In genomic region chr3:107689245-107689644, GRCm38 (mm10) we compare ENCODE assay signal across 30 mouse cellular contexts. TPM values are rescaled to one million over a fixed set of nuclear protein-coding genes. Genes with fewer than 3 reads are reported as not detected.
DNase-seq lines count a peak whose midpoint lies in the region; ATAC-seq and TF ChIP-seq lines count a peak whose summit lies in the region.
"Had no signal": no experiment of that assay in that cellular context is flagged by ENCODE, and none has a peak within 500 bp of the region (broad histone marks: within the 10 kb centered on the region; RNA-seq: fewer than 3 reads in every experiment).

No protein-coding gene starts in this region.

- no peak overlapping the region for H3K4me3 ChIP-seq in intestine, embryonic 15.5 days (replicated peaks)
- no peak overlapping the region for H3K4me3 ChIP-seq in intestine, postnatal 0 days (ENCODE audit: low read depth, low read length)
- no peak overlapping the region for H3K4me3 ChIP-seq in left cerebral cortex, adult 2 months
- peak overlapping the region in 1 of 2 experiments; percentile 27; a peak in 2 of 4 replicates for H3K4me3 ChIP-seq in MEL (ENCODE audit: control insufficient read depth in 1 of 2, insufficient read depth in 1 of 2, low read depth in 2 of 2, low read length in 2 of 2)
- no peak overlapping the region for H3K4me3 ChIP-seq in embryonic fibroblast, embryonic 13.5 days (ENCODE audit: insufficient read depth, low read length)
- no peak overlapping the region for H3K4me3 ChIP-seq in midbrain, embryonic 15.5 days
- H3K4me3 ChIP-seq: embryonic facial prominence, embryonic 13.5 days; embryonic facial prominence, embryonic 15.5 days had no signal

- no peak overlapping the region for H3K9ac ChIP-seq in intestine, embryonic 15.5 days
- no peak overlapping the region for H3K9ac ChIP-seq in intestine, postnatal 0 days (ENCODE audit: low read depth, low read length)
- H3K9ac ChIP-seq in MEL (ENCODE audit: control insufficient read depth, low read depth, low read length, poor library complexity, severe bottlenecking), result no peak overlapping the region
- H3K9ac ChIP-seq in midbrain, embryonic 15.5 days, result no peak overlapping the region
- H3K9ac ChIP-seq: embryonic facial prominence, embryonic 15.5 days had no signal

- H3K4me1 ChIP-seq in intestine, embryonic 15.5 days (replicated peaks), result peaks cover 19% of the 10 kb centered on the region
- peaks cover 13% of the 10 kb centered on the region; the same call in 1 of the 2 replicates for H3K4me1 ChIP-seq in intestine, postnatal 0 days (replicated peaks; ENCODE audit: control insufficient read depth, insufficient read depth, low read length)
- peaks cover 17 to 40% of the 10 kb centered on the region in 2 experiments for H3K4me1 ChIP-seq in MEL (ENCODE audit: control insufficient read depth in 1 of 2, insufficient read depth in 2 of 2, low read length in 2 of 2)
- peaks cover 26% of the 10 kb centered on the region for H3K4me1 ChIP-seq in embryonic fibroblast, embryonic 13.5 days (ENCODE audit: control insufficient read depth, insufficient read depth, low read length)
- peaks cover 51% of the 10 kb centered on the region for H3K4me1 ChIP-seq in midbrain, embryonic 15.5 days

- no peak for DNase-seq in left cerebral cortex, adult 2 months (ENCODE audit: extremely low spot score in 1 of 2, low spot score in 2 of 2)
- no peak for DNase-seq in left cerebral cortex, postnatal 10 days (ENCODE audit: extremely low spot score in 1 of 2, low spot score in 2 of 2)
- DNase-seq in MEL (ENCODE audit: low read depth, low spot score), result peak; percentile 32
- DNase-seq: adrenal gland, adult 2 months; adrenal gland, postnatal 10 days; adrenal gland, postnatal 25 days; cerebellum, adult 11 months; cerebellum, adult 18-20 months; cerebellum, adult 8-10 months; cerebellum, adult 9-11 months; cerebellum, postnatal 14 days; cerebellum, postnatal 36 days; embryo, embryonic 11 days had no signal

- peak in 1 of 2 experiments; percentile 7; a peak in 2 of 4 replicates for TF ChIP-seq EP300 in MEL (IDR thresholded peaks at IDR 0.05; ENCODE audit: low read depth in 1 of 2, low read length in 2 of 2)

- no peaks in the 10 kb centered on the region for H3K9me3 ChIP-seq in intestine, embryonic 15.5 days
- no peaks in the 10 kb centered on the region for H3K9me3 ChIP-seq in intestine, postnatal 0 days (ENCODE audit: control insufficient read depth)
- H3K9me3 ChIP-seq in MEL (replicated peaks; ENCODE audit: insufficient read depth, low read length), result no peaks in the 10 kb centered on the region
- H3K9me3 ChIP-seq in midbrain, embryonic 15.5 days, result no peaks in the 10 kb centered on the region
- H3K9me3 ChIP-seq: embryonic facial prominence, embryonic 13.5 days; embryonic facial prominence, embryonic 15.5 days had no signal

- TF ChIP-seq CTCF in intestine, postnatal 0 days (IDR thresholded peaks at IDR 0.05; ENCODE audit: low read depth), result no peak
- no peak for TF ChIP-seq CTCF in left cerebral cortex, adult 2 months (IDR thresholded peaks at IDR 0.05)
- TF ChIP-seq CTCF in MEL (IDR thresholded peaks at IDR 0.05 in 2 of 3, conservative IDR thresholded peaks at IDR 0.05 in 1 of 3; ENCODE audit: control insufficient read depth in 1 of 3, insufficient read depth in 1 of 3, low read depth in 2 of 3, low read length in 3 of 3, poor library complexity in 1 of 3, severe bottlenecking in 1 of 3), result no peak
- TF ChIP-seq CTCF in embryonic fibroblast, embryonic 13.5 days (IDR thresholded peaks at IDR 0.05; ENCODE audit: borderline replicate concordance, insufficient read depth, low read length), result no peak

- no peak overlapping the region for H3K4me2 ChIP-seq in intestine, embryonic 15.5 days (replicated peaks)
- no peak overlapping the region for H3K4me2 ChIP-seq in intestine, postnatal 0 days (replicated peaks; ENCODE audit: low read depth)
- H3K4me2 ChIP-seq in midbrain, embryonic 15.5 days, result no peak overlapping the region
- H3K4me2 ChIP-seq: embryonic facial prominence, embryonic 13.5 days; embryonic facial prominence, embryonic 15.5 days had no signal

- no peak overlapping the region for H3K27ac ChIP-seq in intestine, embryonic 15.5 days
- H3K27ac ChIP-seq in intestine, postnatal 0 days (ENCODE audit: low read depth, low read length), result no peak overlapping the region
- H3K27ac ChIP-seq in left cerebral cortex, adult 2 months, result peak overlapping the region; percentile 47
- H3K27ac ChIP-seq in MEL (ENCODE audit: control insufficient read depth, low read depth, low read length), result no peak overlapping the region
- H3K27ac ChIP-seq in embryonic fibroblast, embryonic 13.5 days (ENCODE audit: insufficient read depth, low read length), result peak overlapping the region; percentile 85
- no peak overlapping the region for H3K27ac ChIP-seq in midbrain, embryonic 15.5 days
- H3K27ac ChIP-seq: embryonic facial prominence, embryonic 13.5 days; embryonic facial prominence, embryonic 15.5 days had no signal

- H3K79me2 ChIP-seq in MEL (ENCODE audit: control insufficient read depth, insufficient read depth, low read length, poor library complexity), result peaks cover 46% of the 10 kb centered on the region

- TF ChIP-seq RAD21 in MEL (IDR thresholded peaks at IDR 0.05; ENCODE audit: low read depth, low read length), result no peak

- no peaks in the 10 kb centered on the region for H3K36me3 ChIP-seq in intestine, embryonic 15.5 days
- H3K36me3 ChIP-seq in intestine, postnatal 0 days (ENCODE audit: control insufficient read depth, insufficient read depth), result no peaks in the 10 kb centered on the region
- H3K36me3 ChIP-seq in MEL (ENCODE audit: control insufficient read depth in 1 of 2, insufficient read depth in 2 of 2, low read length in 2 of 2), result peaks cover 10 to 71% of the 10 kb centered on the region in 2 experiments
- H3K36me3 ChIP-seq in midbrain, embryonic 15.5 days (replicated peaks), result no peaks in the 10 kb centered on the region
- H3K36me3 ChIP-seq: embryonic facial prominence, embryonic 13.5 days; embryonic facial prominence, embryonic 15.5 days had no signal

- TF ChIP-seq POLR2A in MEL (IDR thresholded peaks at IDR 0.05; ENCODE audit: control insufficient read depth in 1 of 2, insufficient read depth in 1 of 2, low read depth in 1 of 2, low read length in 2 of 2, poor library complexity in 1 of 2), result no peak
- TF ChIP-seq POLR2A in embryonic fibroblast, embryonic 13.5 days (IDR thresholded peaks at IDR 0.05; ENCODE audit: low read depth, low read length), result no peak

- ATAC-seq in intestine, embryonic 15.5 days, result peak; percentile 52; the same call in 1 of the 2 replicates
- no peak for ATAC-seq in intestine, postnatal 0 days
- no peak for ATAC-seq in activated CD4-positive, CD25-positive, alpha-beta regulatory T cell, adult 4 months
- no peak for ATAC-seq in midbrain, embryonic 15.5 days (replicated peaks)
- ATAC-seq: forebrain, embryonic 14.5 days; forebrain, embryonic 16.5 days; Patski had no signal

- intact Hi-C loops in left cerebral cortex, adult 2 months (cut with DNase I), result no loop called here
- intact Hi-C loops in left cerebral cortex, postnatal 10 days (cut with DNase I), result no loop called here

- H3K27me3 ChIP-seq in intestine, embryonic 15.5 days (replicated peaks), result no peaks in the 10 kb centered on the region
- H3K27me3 ChIP-seq in intestine, postnatal 0 days (replicated peaks; ENCODE audit: control insufficient read depth, insufficient read depth, low read length), result no peaks in the 10 kb centered on the region
- no peaks in the 10 kb centered on the region for H3K27me3 ChIP-seq in MEL (ENCODE audit: control insufficient read depth in 1 of 2, insufficient read depth in 2 of 2, low read length in 2 of 2)
- no peaks in the 10 kb centered on the region for H3K27me3 ChIP-seq in midbrain, embryonic 15.5 days (replicated peaks)
- H3K27me3 ChIP-seq: embryonic facial prominence, embryonic 13.5 days; embryonic facial prominence, embryonic 15.5 days; Patski had no signal

RNA-seq across cellular contexts. Expression of gene Ahcyl1, which starts 7.1 kb away (rescaled TPM):
- 77.6 and 79.8 TPM in 2 replicates for polyA plus RNA-seq in intestine, embryonic 15.5 days (2015; fragmentation: Nextera tagmentation; extraction: Ambion mirVana)
- polyA plus RNA-seq in intestine, postnatal 0 days (2015; fragmentation: Nextera tagmentation; extraction: Ambion mirVana), result 37.8 and 39.0 TPM in 2 replicates
- 100 to 1,000 TPM; 332 to 340 TPM for total RNA-seq in left cerebral cortex, adult 2 months (2021)
- total RNA-seq in left cerebral cortex, postnatal 10 days (2021), result 100 to 1,000 TPM; 246 to 267 TPM
- total RNA-seq in MEL (2012; rRNA removed), result 28.0 and 32.4 TPM in 2 replicates
- polyA plus RNA-seq in MEL (2012; ENCODE audit: insufficient read depth in 1 of 2, insufficient read length in 2 of 2, low read depth in 1 of 2, low replicate concordance in 2 of 2, missing spikeins in 1 of 2), result 100 to 1,000 TPM; 104 to 105 TPM
- polyA plus RNA-seq in embryonic fibroblast, embryonic 13.5 days (2011; ENCODE audit: insufficient read length, low read depth, missing spikeins), result 216 and 238 TPM in 2 replicates
- 10 to 100 TPM; 14.8 to 24.1 TPM for polyA plus RNA-seq in activated CD4-positive, CD25-positive, alpha-beta regulatory T cell, adult 4 months (2017; shearing (Covaris generic))
- polyA plus RNA-seq in midbrain, embryonic 15.5 days (2015; fragmentation: Nextera tagmentation; extraction: Ambion mirVana), result 115 and 117 TPM in 2 replicates

RNA-seq across cellular contexts. Expression of gene Strip1, which starts 57.8 kb away (rescaled TPM):
- 37.3 and 39.0 TPM in 2 replicates for polyA plus RNA-seq in intestine, embryonic 15.5 days (2015; fragmentation: Nextera tagmentation; extraction: Ambion mirVana)
- polyA plus RNA-seq in intestine, postnatal 0 days (2015; fragmentation: Nextera tagmentation; extraction: Ambion mirVana), result 17.8 and 18.0 TPM in 2 replicates
- total RNA-seq in left cerebral cortex, adult 2 months (2021), result 10 to 100 TPM; 65.9 to 69.0 TPM
- total RNA-seq in left cerebral cortex, postnatal 10 days (2021), result 10 to 100 TPM; 79.0 to 85.0 TPM
- total RNA-seq in MEL (2012; rRNA removed), result 19.8 and 20.2 TPM in 2 replicates
- polyA plus RNA-seq in MEL (2012; ENCODE audit: insufficient read depth in 1 of 2, insufficient read length in 2 of 2, low read depth in 1 of 2, low replicate concordance in 2 of 2, missing spikeins in 1 of 2), result 10 to 100 TPM in 1 of 2 experiments, not detected in 1; 32.9 TPM
- polyA plus RNA-seq in embryonic fibroblast, embryonic 13.5 days (2011; ENCODE audit: insufficient read length, low read depth, missing spikeins), result 39.1 and 41.7 TPM in 2 replicates
- 10 to 100 TPM; 14.6 to 17.9 TPM for polyA plus RNA-seq in activated CD4-positive, CD25-positive, alpha-beta regulatory T cell, adult 4 months (2017; shearing (Covaris generic))
- polyA plus RNA-seq in midbrain, embryonic 15.5 days (2015; fragmentation: Nextera tagmentation; extraction: Ambion mirVana), result 178 and 182 TPM in 2 replicates

RNA-seq across cellular contexts. Expression of gene Gm10961, which starts 58.1 kb away (rescaled TPM):
- polyA plus RNA-seq in intestine, embryonic 15.5 days (2015; fragmentation: Nextera tagmentation; extraction: Ambion mirVana), result not detected in 2 replicates
- polyA plus RNA-seq in intestine, postnatal 0 days (2015; fragmentation: Nextera tagmentation; extraction: Ambion mirVana), result not detected in 2 replicates
- not detected for total RNA-seq in left cerebral cortex, adult 2 months (2021)
- total RNA-seq in left cerebral cortex, postnatal 10 days (2021), result not detected
- total RNA-seq in MEL (2012; rRNA removed), result not detected in 2 replicates
- not detected for polyA plus RNA-seq in MEL (2012; ENCODE audit: insufficient read depth in 1 of 2, insufficient read length in 2 of 2, low read depth in 1 of 2, low replicate concordance in 2 of 2, missing spikeins in 1 of 2)
- not detected in 2 replicates for polyA plus RNA-seq in embryonic fibroblast, embryonic 13.5 days (2011; ENCODE audit: insufficient read length, low read depth, missing spikeins)
- polyA plus RNA-seq in activated CD4-positive, CD25-positive, alpha-beta regulatory T cell, adult 4 months (2017; shearing (Covaris generic)), result not detected
- polyA plus RNA-seq in midbrain, embryonic 15.5 days (2015; fragmentation: Nextera tagmentation; extraction: Ambion mirVana), result not detected in 2 replicates
- total RNA-seq: adrenal gland, adult 2 months; adrenal gland, postnatal 10 days; adrenal gland, postnatal 25 days; adrenal gland, postnatal 4 days; common myeloid progenitor, adult 5-6 weeks; ES-E14 had no signal
- polyA plus RNA-seq: adrenal gland, adult 2 months; brain, embryonic 14.5 days; C2C12; embryonic facial prominence, embryonic 11.5 days; embryonic facial prominence, embryonic 13.5 days; embryonic facial prominence, embryonic 15.5 days; forebrain, embryonic 11.5 days; forebrain, embryonic 14.5 days; forebrain, embryonic 16.5 days; Patski had no signal

Comparison
In these comparisons a context has a peak if more than half of its experiments do, and no peak if none do; other contexts are left out.
1. H3K27ac ChIP-seq: peak in left cerebral cortex, adult 2 months (single experiment) and embryonic fibroblast, embryonic 13.5 days (single experiment); none in intestine, embryonic 15.5 days (single experiment), intestine, postnatal 0 days (single experiment), MEL (single experiment) and midbrain, embryonic 15.5 days (single experiment).